Mouse (Mus musculus): Measurements from ENCODE around the gene Gm20890. TPM values are rescaled to one million over a fixed set of nuclear protein-coding genes. Genes with fewer than 3 reads are reported as not detected.

Gm20890 gene
- not detected for polyA plus RNA-seq (2017; shearing (Covaris generic))

GRCm38 (mm10) chrY:26776699-26777098, at the start of gene Gm20890:
Gene Gm20890, minus strand, starts transcription at chrY:26776799.

